Mouse (Mus musculus) heart, postnatal 4 days (tissue): ENCODE measurements around the gene Vipr2. TPM values are rescaled to one million over a fixed set of nuclear protein-coding genes. Genes with fewer than 3 reads are reported as not detected.

ENCODE experiments used
- DNase-seq: peaks from one replicate; pipeline ENCODE4 v3.0.0; 2021
- total RNA-seq, 2 experiments: library from RNA; stranded (reverse); gene quantifications; 2 replicates each; pipeline ENCODE4 v1.2.3; 2021

Gene Vipr2
- total RNA-seq, 2 experiments from 2014 or later, result 1.9 to 2.4 TPM

DNA sequence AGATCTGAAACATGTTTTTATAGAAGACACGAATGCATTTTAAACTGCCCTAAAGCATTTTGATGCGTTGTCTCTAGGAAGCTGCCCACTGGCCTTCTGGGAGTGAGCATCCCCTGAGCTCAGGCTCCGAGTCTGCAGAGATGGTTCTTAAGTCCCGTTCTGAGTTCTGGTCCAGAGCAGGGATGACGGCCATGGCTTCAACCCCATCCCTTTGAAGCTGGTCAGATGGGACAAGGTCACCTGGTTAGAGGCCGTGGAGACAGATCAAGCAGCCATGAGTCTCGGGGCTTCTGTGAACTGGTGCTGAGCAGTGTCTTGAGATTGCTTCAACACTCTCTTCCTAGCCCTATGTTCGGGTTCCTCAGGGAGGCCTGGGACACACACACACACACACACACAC is 19.6 kb downstream of the Vipr2 start:
- DNase-seq, result no peak

DNA sequence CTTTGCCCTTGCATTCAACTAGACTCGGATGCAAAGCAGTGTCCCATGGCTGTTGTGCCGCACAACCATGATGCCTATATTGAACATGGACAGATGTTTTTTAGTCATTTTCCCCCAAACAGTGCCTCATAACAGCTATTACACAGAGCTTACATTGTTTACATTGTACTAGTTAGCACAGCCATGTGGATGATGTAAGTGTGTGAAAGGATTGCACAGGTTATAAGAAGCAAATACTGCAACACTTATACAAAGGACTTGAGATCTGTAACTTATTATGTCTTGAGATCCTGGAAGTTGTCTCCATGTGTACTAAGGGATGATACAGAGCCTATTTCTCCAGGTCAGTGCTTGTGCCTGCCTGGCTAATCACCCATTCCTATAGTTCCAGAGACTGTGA is 24.4 kb downstream of the Vipr2 start:
- no peak for DNase-seq

DNA sequence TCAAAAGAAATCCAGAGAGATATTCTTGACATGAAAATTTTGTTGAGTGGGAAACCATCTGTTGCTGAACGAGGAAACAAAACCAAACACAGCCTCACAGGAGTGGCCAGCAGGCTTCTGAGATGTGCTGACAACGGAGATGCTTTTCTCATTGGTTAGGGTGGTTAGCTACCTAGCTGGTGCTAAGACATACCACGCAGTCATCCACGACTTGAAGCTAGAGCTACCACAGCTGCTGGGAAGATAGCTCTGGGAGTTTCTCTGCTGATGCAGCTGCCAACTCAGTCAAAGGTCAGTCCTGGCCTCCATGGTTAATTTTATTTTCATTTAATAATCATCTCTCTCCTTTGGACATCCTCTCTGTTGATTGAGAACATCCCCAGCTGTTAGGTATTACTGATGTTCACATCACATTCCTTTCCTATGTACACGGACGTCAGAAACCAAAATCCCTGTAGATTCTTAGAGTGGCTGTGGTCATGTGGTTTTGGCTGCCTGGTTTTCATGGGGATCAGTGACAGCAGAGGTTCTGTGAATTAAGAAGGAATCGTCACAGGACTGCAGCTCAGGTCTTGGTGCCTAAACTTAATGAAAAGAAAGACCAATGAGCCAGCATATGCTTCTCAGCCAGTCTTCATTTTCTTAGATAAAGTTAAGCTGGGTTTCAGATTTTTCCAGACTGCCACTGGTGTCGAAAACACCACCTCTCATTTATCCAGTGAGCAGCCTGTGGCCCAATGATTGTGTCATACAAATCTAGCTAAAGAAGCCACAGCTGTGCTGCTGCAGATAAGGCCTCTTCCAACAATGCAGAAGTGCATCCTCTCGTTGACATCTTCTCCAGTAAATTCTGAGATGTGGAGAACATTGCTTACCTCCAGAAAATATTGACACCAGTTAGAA is 32.2 kb downstream of the Vipr2 start:
- peak; percentile 30 for DNase-seq

DNA sequence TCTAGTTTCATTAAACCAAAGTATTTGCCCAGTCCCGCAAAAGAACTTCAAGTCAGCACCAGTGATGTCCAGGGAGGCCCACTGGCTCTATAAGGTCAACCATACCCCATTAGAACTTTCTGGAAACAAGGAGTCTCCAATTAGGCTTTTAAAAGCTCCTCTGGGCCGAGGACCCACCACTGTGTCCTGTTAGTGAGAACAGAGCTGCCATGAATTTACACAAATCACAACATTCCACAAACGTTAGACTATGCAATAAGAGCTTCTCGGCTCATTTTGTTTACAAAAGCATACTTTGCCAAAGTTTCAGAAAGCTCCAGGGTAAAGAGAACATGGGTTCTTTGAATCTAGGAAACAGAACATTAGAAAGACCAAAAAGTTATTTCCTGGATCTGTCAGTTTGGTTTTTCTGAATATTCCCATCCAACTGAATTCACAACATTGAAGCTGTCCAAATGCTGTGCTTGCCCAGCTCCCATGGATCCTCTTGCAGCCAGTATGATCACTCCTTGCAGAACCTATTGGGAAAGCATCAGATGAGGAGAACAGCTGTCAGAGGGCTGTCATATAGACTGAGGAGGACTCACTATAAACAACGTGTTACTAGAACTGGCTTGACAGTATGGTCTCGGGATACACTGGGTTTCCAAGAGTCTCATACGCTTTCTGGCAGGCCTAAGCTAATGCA is 33.6 kb downstream of the Vipr2 start:
- no peak for DNase-seq

DNA sequence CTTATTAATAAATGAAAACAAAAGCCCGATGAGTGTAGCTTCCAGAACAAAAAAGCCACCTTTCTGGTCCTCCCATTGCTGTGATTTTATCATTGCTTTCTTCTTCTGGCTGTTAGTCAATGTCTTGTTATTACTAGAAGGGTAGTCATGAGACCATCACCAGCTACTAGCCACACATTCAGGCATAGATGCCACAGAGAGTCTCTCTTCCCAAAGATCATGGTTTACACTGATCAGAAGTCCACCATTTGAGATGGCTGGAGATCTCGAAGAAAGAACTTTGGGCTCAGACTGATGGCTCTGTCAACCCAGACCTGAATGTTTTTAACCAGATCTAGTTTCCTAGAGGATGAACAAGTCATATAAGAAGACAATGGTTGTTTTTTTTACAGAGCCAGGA is 38.3 kb downstream of the Vipr2 start:
- no peak for DNase-seq

DNA sequence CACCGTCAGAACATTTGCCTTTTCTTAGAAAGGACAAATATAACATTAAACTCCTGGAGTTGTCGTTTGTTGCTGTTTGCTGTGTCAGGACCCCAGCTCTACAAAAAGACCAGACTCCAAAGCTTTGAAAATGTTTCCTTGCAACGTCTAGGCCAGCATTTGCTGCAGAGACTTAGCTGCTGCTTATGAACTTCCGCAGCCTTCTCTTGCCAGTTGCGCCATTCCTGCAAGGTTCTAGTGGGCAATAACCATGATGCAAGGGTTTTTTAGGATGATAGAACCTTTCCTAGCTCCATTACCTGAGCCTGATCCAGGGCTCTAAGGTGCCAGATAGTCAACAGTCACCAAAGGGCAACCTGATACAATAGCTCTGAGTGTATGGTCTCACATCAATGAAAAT is 38.9 kb downstream of the Vipr2 start:
- no peak for DNase-seq

DNA sequence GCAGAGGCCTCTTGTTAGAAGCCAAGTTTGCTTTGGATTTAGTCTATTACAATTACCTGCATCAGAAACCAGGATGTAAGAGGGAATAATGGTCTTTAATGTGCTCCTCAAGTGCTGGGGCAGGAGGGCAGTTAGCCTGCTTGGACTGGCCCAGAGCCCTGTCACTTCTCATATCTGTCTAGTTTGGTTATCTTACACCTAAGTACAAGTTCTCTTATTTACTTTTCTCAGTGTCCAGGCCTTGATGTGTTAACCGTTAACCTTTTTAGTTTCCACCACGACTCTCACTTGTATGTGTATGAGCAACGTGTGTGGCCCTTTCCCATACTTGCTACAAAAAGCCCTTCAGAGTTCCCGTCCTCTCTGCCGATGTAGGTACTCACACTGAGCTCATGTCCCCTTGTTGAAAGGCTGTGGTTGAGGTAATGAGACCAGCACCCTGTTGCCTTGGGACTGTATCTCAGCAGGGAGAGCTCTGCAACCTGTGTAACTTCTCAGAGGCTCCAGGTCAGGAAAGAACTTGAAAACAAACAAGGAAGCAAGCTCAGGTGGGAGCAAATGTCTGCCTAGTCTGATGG is 39.9 kb downstream of the Vipr2 start:
- DNase-seq, result no peak

DNA sequence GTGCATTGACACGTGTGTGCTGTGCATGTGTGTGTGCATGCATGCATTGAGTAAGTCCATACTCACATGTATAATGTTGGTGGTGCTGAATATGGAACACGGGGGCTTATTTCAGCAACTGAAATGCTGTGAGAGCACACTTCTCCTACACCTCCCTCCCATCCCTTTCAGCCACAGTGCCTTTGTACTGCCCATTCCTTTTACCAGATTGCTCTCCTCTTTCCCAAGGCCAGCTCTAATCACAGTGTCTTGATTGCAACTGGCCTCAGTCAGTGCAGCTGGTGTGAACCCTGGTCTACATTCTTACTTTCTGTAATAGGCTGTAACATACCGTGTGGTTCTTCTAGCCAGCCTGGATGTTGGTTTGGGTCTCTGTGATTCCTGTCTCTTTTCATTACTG is 41.5 kb downstream of the Vipr2 start:
- no peak for DNase-seq

DNA sequence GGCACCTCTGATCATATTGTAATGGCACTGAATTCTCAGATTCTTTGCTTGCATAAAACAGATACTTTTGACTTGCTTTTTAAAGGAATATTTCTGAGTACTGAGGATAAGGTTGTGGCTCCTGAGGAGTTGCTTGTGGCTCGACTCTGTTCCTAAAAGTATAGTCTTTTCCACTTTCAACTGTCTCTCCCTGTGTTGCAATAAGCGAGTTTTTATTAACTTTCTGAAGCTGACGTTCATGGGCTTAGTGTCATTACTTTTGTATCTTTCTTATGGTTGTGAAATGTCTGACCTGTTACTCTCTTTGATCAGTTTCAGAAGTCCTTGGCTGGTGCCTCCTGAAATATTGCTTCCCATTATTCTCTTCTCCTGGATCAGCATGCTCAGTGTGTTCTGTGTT is 46.3 kb downstream of the Vipr2 start:
- DNase-seq, result no peak

DNA sequence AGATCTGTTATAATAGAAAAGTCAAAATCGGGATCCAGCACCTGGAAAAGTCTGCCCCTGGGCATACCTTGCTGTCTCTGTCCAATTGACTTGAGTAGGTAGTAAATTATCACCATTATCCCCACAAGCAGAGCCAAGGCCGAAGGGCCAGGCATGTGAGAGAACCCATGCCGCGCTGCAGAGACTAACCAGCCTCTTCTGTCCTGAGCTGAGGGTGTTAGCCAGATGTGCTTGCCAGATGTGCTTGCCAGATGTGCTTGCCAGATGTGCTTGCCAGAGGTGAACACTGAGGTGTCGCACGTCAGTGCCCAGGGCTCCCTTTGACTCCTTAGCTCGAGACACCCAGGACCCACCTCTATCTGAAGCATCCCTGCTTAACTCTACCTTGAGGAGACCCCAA is 53.4 kb downstream of the Vipr2 start:
- no peak for DNase-seq

DNA sequence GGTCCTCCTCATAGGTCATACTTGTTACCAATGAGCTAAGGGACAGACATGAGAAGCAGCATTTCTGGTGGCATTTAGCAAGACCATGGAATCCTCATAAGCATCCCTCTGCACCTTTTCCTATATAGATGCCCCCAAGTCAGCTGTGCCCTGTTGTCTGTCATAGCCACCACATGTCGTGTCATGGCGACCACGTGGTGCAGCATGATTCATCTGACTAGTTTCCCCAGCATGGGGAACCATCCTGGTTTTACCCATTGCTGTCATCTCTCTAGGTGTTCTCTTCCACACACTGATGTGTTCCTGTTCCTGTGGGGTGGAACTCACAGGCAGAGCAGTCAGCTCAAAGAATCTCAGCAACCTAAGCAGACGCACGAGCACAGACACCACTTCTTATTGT is 55.4 kb downstream of the Vipr2 start:
- DNase-seq, result no peak

DNA sequence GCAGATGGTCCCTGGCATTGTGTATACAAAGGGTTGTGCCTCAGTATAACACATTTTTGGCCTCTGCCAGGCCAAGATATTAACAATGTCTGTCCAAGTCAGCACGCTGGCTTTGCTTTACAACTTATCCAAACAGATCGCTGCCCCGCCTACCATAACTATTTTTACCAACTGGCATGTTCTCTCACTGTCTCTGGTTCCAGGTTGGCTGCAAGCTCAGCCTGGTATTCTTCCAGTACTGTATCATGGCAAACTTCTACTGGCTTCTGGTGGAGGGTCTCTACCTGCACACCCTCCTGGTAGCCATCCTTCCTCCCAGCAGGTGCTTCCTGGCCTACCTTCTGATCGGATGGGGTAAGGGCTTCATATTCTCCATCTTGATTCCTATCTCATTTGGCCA is 58.4 kb downstream of the Vipr2 start:
- DNase-seq, result no peak

DNA sequence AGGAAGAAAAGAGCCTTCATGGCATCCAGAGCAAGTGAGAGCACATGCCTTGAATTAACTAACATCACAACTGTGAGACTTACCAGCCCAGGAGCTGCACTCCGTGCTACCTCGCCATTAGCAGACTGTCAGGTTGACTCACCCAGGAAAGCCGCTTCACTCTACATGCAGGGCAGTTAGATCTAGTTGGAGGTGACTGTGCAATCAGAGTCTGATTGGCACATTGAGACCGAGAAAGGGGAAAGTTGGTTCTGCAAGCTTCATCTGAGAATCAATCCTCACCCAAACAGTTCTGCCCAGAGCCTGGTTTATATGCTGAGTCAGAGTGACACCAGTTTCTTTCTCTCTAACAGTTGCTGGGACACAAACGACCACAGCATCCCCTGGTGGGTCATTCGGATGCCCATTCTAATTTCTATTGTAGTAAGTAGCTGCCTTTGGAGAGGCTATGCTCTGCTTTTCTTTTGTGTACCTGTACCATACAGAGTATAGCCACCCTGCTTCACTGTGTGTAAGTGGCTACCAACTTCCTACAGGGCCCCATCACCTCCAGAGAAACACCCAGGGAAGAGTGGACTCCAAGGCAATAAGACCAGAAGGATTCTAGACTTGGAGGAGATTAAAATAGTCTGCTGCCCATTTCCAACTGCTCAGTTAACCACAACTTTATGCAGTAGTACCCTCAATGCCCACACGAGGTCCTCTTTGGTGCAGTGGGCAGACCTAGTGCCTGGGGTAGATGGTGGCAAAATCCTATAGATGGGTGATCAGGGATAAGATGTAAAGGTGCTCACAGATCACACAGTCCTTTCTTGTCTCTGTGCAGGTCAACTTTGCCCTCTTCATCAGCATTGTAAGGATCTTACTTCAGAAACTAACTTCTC is 61.0 kb downstream of the Vipr2 start:
- DNase-seq, result no peak

DNA sequence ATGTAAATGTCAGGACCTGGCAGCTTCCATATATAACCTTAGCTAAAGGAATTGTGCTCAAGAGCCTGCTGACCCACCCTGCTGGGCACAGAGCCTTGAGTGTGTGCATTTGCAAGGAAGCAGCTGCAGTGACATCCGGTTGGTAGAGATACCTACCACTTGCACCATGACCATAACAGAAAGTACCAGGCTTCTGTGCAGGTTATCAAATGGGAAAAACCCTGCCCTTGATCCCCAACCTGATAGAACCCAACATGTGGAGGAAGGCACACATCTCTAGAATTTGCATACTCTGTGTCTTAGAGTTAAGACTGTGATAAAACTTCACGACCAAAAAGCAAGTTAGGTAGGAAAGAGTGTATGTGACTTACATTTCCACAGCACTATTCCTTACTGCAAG is 63.1 kb downstream of the Vipr2 start:
- DNase-seq, result no peak

DNA sequence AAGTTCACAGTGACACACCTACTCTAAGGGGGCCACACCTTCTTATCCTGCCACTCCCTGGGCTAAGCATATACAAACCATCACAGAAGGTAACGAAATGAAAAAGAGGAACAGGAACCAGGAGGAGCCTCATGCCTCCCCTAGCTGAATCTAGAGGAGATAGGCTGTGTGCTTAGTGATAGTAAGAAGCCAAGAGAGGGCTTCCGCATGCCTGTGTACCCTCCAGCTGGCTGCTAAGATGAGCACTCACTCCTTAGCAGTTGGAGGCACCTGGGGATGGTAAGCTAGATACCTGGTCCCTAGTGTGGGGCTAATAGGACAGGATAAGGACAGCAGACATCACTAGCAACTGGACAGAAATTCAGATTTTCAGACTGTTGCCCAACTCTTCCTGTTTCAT is 64.3 kb downstream of the Vipr2 start:
- DNase-seq, result no peak

DNA sequence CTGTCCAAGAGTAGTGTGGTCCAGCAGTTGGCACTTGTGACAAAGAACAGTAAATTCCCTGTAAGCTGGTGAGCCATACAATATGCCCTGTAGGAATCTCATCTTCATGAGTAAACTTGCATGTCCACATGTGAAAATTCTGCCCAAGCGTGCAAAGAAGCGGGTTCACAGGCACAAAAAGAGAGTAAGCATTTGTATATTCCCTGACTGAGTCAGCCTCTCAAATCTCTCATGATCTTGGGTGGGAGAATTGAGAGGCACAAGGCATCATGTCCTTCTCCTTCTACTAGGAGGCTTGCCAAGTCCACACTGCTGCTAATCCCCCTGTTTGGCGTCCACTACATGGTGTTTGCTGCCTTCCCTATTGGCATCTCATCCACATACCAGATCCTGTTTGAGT is 64.9 kb downstream of the Vipr2 start:
- no peak for DNase-seq

DNA sequence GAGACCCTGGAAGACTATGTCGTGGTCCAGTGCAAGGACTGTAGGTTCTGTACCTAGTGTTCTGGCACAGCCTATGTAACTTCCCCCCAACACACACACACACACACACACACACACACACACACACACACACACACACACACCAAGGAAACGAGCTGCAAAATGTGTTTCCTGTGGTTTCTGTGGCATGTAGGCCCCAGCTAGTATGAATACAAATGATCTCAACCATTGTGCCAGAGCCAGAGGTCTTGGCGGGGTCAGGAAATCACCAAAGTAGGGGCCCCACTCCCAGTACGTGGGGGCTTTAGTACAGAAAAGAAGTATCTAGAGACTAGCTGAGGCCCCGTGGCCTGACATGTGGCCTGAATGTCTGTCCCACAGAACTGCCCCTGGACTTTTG is 67.7 kb downstream of the Vipr2 start:
- DNase-seq, result peak; percentile 22

DNA sequence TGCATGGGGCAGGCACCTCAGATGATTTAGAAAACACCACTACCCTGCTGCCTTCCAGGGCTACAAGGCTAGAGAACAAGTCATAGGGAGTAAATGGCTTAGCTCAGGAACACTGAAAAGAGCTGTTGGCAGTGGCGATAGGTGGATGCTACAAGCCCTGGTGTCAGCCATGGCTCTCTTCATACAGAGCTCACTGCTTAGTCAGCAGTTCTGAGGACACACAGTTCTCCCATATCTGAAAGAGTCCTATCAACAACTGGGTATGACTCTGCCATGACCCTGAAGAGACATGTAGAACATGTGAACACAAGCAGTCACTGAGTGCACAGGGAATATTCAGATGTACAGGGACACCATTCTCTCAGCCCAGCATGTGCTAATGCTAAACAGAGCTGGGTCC is 68.2 kb downstream of the Vipr2 start:
- no peak for DNase-seq

DNA sequence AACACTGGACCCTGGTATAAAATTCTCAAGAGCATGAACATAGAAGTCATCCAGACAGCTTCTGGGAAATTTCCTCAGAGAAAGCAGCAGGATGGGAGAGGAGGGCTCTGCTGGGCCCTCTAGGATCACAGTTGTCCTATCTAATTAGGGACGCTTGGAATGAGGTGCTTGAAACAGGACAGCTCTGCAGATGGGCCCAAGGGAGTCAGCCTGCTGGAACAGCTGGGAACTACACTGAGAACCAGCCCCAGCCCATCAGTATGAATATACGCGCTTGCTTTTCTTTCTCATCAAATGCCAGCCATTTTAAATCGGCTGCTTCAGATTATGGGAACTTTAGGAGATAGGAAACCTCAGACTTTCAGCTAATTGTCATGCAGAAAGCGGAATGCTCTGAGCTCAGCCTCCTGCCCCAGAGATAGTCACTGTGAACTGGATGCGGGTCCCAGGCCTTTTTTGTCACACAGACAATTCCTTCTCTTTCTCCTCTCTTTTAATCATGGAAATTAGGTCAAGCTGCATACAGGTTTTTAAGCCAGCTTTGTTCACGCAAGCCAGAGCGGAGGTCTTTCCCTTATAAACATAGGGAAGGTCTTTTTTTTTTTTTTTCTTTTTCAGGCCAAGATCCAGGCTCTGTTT is 69.6 kb downstream of the Vipr2 start:
- DNase-seq, result no peak

DNA sequence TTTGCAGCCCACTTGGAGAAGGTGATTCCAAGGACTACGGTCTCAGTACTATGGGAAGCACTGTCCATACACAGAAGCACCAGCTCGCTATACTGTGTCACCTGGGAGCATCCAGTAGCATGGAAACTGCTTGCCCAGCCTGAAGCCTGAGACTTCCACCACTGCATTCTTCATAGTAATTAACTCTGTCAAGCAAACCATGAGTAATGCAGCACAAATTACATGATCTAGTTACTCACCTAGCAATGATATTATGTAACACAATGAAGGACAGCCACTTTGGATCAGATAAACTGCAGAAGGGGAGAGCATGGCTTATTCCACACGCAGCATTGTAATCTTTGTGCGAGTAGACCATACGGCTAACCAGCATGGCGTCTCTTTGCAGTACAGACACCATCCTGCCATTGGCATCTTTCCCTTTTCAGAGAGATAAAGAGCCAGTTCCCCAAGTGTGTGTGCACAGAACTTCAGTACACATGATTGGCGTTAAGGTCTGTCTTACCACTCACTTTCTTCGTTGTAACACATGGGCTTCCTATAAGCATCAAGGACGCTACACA is 75.4 kb downstream of the Vipr2 start:
- DNase-seq, result no peak

DNA sequence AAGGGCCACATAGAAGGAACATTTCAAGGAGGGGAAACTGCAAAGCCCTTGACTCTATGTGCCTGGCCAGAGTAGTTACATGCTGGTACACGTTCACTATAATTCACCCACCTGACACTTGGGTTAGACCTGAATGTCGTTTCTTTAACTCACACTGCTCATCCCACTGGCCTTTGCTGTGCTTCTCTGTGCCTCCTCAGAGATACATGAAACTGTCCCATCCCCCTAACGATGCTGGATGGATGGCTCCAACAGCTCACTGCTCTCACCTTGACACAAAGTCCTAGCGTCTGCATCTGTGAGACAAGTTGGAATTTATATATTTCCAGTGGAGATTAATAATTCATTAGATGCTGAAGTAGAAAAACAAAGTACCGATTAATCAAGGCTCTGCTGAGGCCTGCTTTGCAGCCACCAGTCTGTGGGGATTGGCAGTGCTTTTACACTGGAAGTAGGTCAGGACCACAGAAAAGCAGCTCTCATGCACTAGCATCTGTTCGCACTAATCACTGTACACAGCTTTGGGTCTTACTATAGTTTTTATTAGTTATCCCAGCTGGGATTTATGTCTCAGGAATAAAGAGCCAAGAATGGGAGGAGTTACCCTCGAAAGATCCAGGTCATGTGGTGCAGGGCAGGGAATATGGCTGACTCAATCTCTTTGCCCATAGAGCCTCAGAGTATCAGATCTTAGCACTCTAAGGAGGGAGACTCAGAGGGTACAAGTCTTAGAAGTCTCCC is 79.4 kb downstream of the Vipr2 start:
- no peak for DNase-seq
